ENCODE assay signal across 9 mouse cellular contexts in the genomic region with DNA sequence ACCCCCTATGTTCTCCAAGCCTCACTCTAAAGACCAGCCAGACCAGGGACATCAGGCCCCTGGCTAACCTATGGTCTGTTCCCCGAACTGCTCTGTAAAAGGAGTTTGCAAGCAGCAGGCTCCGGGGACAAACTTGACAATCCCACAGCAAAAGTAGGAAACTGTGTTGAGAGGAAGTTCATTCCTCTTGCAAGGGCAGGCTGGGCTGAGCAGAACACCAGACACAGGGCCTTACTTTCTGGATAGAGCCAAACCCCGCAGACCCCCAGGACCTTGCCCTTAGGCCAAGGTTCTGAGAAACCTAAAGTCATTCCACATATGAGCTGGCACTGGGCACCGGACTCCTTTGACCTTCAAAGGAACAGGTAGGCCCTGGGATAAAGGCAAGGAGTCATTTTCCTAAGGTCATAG. TPM values are rescaled to one million over a fixed set of nuclear protein-coding genes. Genes with fewer than 3 reads are reported as not detected.
A peak's percentile ranks its signal among the peaks of the same experiment; 100 is the strongest.
DNase-seq lines count a peak whose midpoint lies in the region; ATAC-seq lines count a peak whose summit lies in the region.
"Had no signal": no experiment of that assay in that cellular context is flagged by ENCODE, and none has a peak within 500 bp of the region (broad histone marks: within the 10 kb centered on the region; RNA-seq: fewer than 3 reads in every experiment).

No protein-coding gene starts in this region.

- no peak overlapping the region for H3K9ac ChIP-seq in heart, embryonic 11.5 days (ENCODE audit: low read depth, low read length)
- peak overlapping the region; percentile 46; the same call in 1 of the 2 replicates for H3K9ac ChIP-seq in heart, embryonic 16.5 days (ENCODE audit: low read length)
- H3K9ac ChIP-seq in midbrain, embryonic 12.5 days (replicated peaks), result no peak overlapping the region; the same call in 1 of the 2 replicates

- peak overlapping the region; percentile 68; the same call in 1 of the 2 replicates for H3K4me3 ChIP-seq in heart, embryonic 11.5 days (ENCODE audit: low read depth, low read length)
- H3K4me3 ChIP-seq in heart, embryonic 16.5 days (ENCODE audit: low read length), result peak overlapping the region; percentile 61
- peak overlapping the region; percentile 57 for H3K4me3 ChIP-seq in midbrain, embryonic 12.5 days

- peak overlapping the region; percentile 79 for H3K27ac ChIP-seq in heart, embryonic 11.5 days (ENCODE audit: low read depth, low read length)
- peak overlapping the region; percentile 90 for H3K27ac ChIP-seq in heart, embryonic 16.5 days (ENCODE audit: low read length)
- no peak overlapping the region for H3K27ac ChIP-seq in midbrain, embryonic 12.5 days (replicated peaks)

- no peak for ATAC-seq in heart, embryonic 11.5 days (replicated peaks; ENCODE audit: insufficient number of reproducible peaks, low FRiP score, low TSS enrichment)
- ATAC-seq in heart, embryonic 16.5 days (replicated peaks; ENCODE audit: extremely low read depth, insufficient read depth, low FRiP score), result no peak
- ATAC-seq in midbrain, embryonic 12.5 days (ENCODE audit: low FRiP score, low read depth), result no peak

- no peak for DNase-seq in heart, postnatal 25 days (ENCODE audit: low spot score)
- DNase-seq in adipocyte (ENCODE audit: low spot score), result peak; percentile 37
- no peak for DNase-seq in layer of hippocampus, adult 9-10 months (ENCODE audit: low spot score)
- no peak for DNase-seq in right cerebral cortex, postnatal 10 days (ENCODE audit: low spot score in 2 of 2)
- no peak for DNase-seq in cerebellum, adult 11-12 months

- peaks cover 58% of the 10 kb centered on the region for H3K4me1 ChIP-seq in heart, embryonic 11.5 days (ENCODE audit: control insufficient read depth, insufficient read depth, low read length)
- peaks cover 13% of the 10 kb centered on the region for H3K4me1 ChIP-seq in heart, embryonic 16.5 days (ENCODE audit: control insufficient read depth, insufficient read depth, low read length)
- peaks cover 29% of the 10 kb centered on the region for H3K4me1 ChIP-seq in midbrain, embryonic 12.5 days

- H3K9me3 ChIP-seq in heart, embryonic 11.5 days (replicated peaks; ENCODE audit: control insufficient read depth, low read length), result peaks cover 3% of the 10 kb centered on the region; the same call in 1 of the 2 replicates
- peaks cover 9% of the 10 kb centered on the region for H3K9me3 ChIP-seq in heart, embryonic 16.5 days (replicated peaks; ENCODE audit: control insufficient read depth, low read length)
- no peaks in the 10 kb centered on the region for H3K9me3 ChIP-seq in midbrain, embryonic 12.5 days

- intact Hi-C loops in heart, postnatal 25 days (cut with DNase I), result no loop called here

- peak overlapping the region; percentile 39 for H3K4me2 ChIP-seq in heart, embryonic 11.5 days
- H3K4me2 ChIP-seq in heart, embryonic 16.5 days (ENCODE audit: low read depth, low read length), result peak overlapping the region; percentile 68
- peak overlapping the region; percentile 85 for H3K4me2 ChIP-seq in midbrain, embryonic 12.5 days (replicated peaks)

- 60% methylated on average over 4 of the region's 4 CpGs for WGBS in heart, embryonic 11.5 days (ENCODE audit: insufficient replicate concordance)
- 53% methylated on average over 4 of the region's 4 CpGs for WGBS in heart, embryonic 16.5 days
- 62% methylated on average over 4 of the region's 4 CpGs for WGBS in midbrain, embryonic 12.5 days

- peaks cover 25% of the 10 kb centered on the region for H3K27me3 ChIP-seq in heart, embryonic 11.5 days (ENCODE audit: control insufficient read depth, insufficient read depth, low read length)
- peaks cover 8% of the 10 kb centered on the region for H3K27me3 ChIP-seq in heart, embryonic 16.5 days (ENCODE audit: control insufficient read depth, insufficient read depth, low read length)
- peaks cover 62% of the 10 kb centered on the region for H3K27me3 ChIP-seq in midbrain, embryonic 12.5 days

- H3K36me3 ChIP-seq in heart, embryonic 11.5 days (ENCODE audit: control insufficient read depth, insufficient read depth, low read length), result no peaks in the 10 kb centered on the region
- H3K36me3 ChIP-seq in heart, embryonic 16.5 days (ENCODE audit: control insufficient read depth, insufficient read depth), result no peaks in the 10 kb centered on the region
- H3K36me3 ChIP-seq in midbrain, embryonic 12.5 days, result no peaks in the 10 kb centered on the region

RNA-seq across cellular contexts. Expression of a gene that starts 0.7 kb away (rescaled TPM):
- polyA plus RNA-seq in heart, embryonic 11.5 days (2014; fragmentation: Nextera tagmentation; extraction: Ambion mirVana), result 56.1 and 60.0 TPM in 2 replicates
- total RNA-seq in heart, postnatal 25 days (2021), result 10 to 100 TPM; 79.7 to 91.8 TPM
- 46.0 and 49.6 TPM in 2 replicates for polyA plus RNA-seq in heart, embryonic 16.5 days (2015; fragmentation: Nextera tagmentation; extraction: Ambion mirVana)
- 15.1 and 15.9 TPM in 2 replicates for polyA plus RNA-seq in midbrain, embryonic 12.5 days (2016; fragmentation: Nextera tagmentation; extraction: Ambion mirVana)

RNA-seq across cellular contexts. Expression of a gene that starts 50.8 kb away (rescaled TPM):
- polyA plus RNA-seq in heart, embryonic 11.5 days (2014; fragmentation: Nextera tagmentation; extraction: Ambion mirVana), result not detected in 2 replicates
- total RNA-seq in heart, postnatal 25 days (2021), result not detected
- not detected in 2 replicates for polyA plus RNA-seq in heart, embryonic 16.5 days (2015; fragmentation: Nextera tagmentation; extraction: Ambion mirVana)
- polyA plus RNA-seq in midbrain, embryonic 12.5 days (2016; fragmentation: Nextera tagmentation; extraction: Ambion mirVana), result not detected in 2 replicates
- total RNA-seq: ES-E14 had no signal
